Mouse (Mus musculus) right cerebral cortex, adult 2 months (tissue): ENCODE data around the gene Mthfr.
"Not testable (repeated sequence)": the region's sequence is repeated elsewhere in the genome, so short reads cannot be mapped to it uniquely, and the experiment has no call there.

Experiments used
- DNase-seq, 2 experiments: peaks; one replicate each; pipeline ENCODE4 v3.0.0; 2021 to 2022; ENCODE audit warnings: low spot score in 2 of 2

Mthfr gene

GRCm38 (mm10) chr4:148040029-148040830, 1.4 kb downstream of the Mthfr start:
- DNase-seq: no peak

GRCm38 (mm10) chr4:148040933-148041610, 2.2 kb downstream of the Mthfr start:
- peak; percentile 36 to 44 for DNase-seq

GRCm38 (mm10) chr4:148041611-148042191, 2.8 kb downstream of the Mthfr start:
- peak in 1 of 2 experiments; percentile 24 for DNase-seq

GRCm38 (mm10) chr4:148043327-148043726, 4.5 kb downstream of the Mthfr start:
- DNase-seq: not testable (repeated sequence)

GRCm38 (mm10) chr4:148044113-148044512, 5.2 kb downstream of the Mthfr start:
- no peak for DNase-seq

- no peak for DNase-seq
Measured at GRCm38 (mm10) chr4:148046450-148047031, 7.7 kb downstream of the Mthfr start.

- DNase-seq: not testable (repeated sequence)
Measured at GRCm38 (mm10) chr4:148050396-148050914, 11.6 kb downstream of the Mthfr start.

GRCm38 (mm10) chr4:148051046-148051776, 12.3 kb downstream of the Mthfr start:
- DNase-seq: no peak

DNA sequence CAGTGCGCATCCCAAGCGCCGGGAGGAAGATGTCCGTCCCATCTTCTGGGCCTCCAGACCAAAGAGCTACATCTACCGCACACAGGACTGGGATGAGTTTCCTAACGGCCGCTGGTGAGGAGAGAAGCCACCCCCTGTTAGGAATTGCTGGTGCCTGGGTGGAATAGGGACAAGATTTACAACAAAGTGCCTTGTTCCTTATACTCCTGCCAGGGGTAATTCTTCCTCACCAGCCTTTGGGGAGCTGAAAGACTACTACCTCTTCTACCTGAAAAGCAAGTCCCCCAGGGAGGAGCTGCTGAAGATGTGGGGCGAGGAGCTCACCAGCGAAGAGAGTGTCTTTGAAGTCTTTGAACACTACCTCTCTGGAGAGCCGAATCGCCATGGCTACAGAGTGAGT, 13.0 kb downstream of the Mthfr start:
- no peak for DNase-seq

GRCm38 (mm10) chr4:148052976-148053375, 14.1 kb downstream of the Mthfr start:
- DNase-seq: no peak

GRCm38 (mm10) chr4:148053417-148053920, 14.6 kb downstream of the Mthfr start:
- DNase-seq: peak; percentile 77 to 78

DNA sequence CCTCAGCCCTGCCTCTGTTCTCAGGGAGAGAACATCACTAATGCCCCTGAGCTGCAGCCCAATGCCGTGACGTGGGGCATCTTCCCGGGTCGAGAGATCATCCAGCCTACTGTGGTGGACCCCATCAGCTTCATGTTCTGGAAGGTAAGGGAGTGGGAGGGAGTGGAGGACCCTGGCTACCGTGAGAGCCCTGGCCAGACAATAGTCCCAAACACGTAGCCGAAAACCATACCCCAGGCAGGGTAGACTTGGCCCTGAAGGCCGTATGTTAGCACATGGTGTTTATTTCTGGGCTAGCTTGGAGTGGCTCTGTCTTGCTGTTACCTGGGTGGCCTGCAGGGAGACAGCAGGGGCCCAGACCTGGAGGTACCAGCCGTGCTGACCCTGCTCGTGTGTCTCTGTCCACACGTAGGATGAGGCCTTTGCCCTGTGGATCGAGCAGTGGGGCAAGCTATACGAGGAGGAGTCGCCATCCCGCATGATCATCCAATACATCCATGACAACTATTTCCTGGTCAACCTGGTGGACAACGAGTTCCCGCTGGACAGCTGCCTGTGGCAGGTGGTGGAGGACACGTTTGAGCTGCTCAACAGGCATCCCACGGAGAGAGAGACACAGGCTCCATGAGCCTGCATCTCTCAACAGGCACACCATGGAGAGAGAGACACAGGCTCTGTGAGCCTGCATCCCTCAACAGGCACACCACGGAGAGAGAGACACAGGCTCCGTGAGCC, 16.3 kb downstream of the Mthfr start:
- DNase-seq: no peak

DNA sequence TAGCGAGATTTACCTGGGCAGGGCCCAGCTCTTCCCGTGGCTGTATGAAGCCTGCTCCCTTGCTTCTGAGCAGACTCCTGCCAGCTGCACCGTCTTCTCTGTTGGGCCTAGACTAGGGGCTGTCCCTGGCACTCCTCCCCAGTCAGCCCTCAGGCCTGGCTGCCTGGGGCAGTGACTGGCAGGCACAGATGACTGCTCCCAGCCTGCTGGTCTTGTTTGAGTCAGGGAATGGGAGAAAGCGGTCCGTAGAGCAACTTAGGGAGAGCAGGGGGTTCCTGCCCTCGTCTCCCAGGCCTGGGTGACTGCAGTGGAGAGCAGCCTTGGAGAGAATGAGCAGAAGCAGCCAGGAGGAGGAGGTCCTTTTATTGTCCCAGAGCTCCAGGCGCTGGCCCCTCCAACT, 17.4 kb downstream of the Mthfr start:
- no peak for DNase-seq

GRCm38 (mm10) chr4:148056801-148057200, 17.9 kb downstream of the Mthfr start:
- DNase-seq: no peak

DNA sequence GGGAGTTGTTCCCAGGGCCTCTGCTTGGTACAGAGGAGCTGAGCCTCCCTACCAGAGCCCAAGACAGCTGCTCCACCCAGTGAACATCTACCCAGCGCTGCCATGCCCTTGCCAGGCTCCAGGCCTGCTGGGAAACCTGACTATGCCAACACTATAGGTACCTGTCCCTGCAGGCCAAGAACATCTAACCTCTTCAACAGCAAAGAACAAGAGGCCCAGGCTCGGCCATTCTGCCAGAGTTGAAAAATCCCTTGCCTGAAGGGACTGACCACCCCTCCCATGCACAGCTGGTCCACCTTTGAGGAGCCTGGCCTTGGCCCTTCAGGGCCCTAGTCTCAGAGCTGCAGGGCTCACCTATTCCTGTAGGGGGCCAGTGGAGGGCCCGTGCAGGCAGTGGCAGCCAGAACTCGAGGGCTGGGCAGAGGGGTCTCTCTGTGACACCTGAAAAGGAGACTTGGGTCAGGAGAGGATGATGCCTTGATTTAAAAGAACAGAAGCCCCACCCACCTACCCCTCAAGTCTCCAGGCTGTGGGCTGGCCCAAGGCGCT, 18.9 kb downstream of the Mthfr start:
- DNase-seq: no peak

GRCm38 (mm10) chr4:148058218-148058819, 19.4 kb downstream of the Mthfr start:
- no peak for DNase-seq

GRCm38 (mm10) chr4:148058993-148059392, 20.1 kb downstream of the Mthfr start:
- peak in 1 of 2 experiments; percentile 23 for DNase-seq

- no peak for DNase-seq
Measured at GRCm38 (mm10) chr4:148060120-148061085, 21.5 kb downstream of the Mthfr start.

- no peak for DNase-seq
Measured at GRCm38 (mm10) chr4:148061086-148061480, 22.2 kb downstream of the Mthfr start.
